Mouse (Mus musculus): ENCODE data around the gene Agtrap.
"Not testable (repeated sequence)": the region's sequence is repeated elsewhere in the genome, so short reads cannot be mapped to it uniquely, and the experiment has no call there.

The Agtrap gene

DNA sequence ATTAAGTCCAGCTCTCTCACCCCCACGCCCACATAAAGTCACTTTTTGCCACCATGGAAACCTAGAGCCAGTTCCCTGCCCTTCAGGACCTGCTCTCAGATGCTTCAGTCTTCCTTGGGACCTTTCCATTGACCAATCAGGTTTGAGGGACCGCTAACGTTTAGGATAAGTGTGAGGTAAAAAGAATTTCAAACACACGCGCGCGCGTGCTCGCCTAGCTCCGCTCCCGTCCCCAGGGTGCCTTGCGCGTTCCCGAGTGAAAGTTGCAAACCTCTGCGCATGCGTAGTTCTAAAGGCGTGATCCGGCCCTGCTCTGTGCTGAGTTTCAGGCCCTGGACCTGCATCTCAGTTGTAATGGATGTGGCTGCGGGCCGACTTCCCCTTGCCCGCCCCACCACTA lies 12.6 kb downstream of the Agtrap start:
- peak; percentile 35 for DNase-seq (ENCODE audit: low spot score)

DNA sequence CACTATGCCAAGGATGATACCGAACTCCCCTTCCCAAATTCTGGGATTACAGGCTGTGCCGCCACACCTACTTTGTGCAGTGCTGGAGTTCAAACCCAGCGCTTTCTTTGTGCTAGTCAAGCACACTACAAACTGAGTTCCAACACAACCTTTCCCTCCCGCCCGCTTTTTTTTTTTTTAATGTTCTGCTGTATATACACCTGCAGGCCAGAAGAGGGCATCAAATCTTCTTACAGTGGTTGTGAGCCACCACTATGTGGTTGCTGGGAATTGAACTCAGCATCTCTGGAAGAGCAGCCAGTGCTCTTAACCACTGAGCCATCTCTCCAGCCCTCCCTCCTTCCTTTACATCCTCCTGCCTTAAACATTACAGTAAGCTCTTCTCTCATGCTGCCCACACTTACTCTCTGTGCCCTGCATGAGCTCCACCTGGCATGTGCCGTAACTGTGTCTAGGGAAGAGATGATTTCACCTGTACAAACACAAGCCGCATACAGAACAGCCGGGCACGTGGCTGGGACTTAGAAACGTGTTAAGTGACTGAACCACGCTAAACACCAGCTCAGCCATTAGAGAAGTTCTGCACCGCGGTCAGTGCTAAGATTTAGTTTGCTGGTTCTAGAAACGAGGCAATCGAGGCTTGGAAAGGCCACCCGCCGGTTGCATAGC lies 13.2 kb downstream of the Agtrap start:
- no peak for DNase-seq (ENCODE audit: low spot score)

DNA sequence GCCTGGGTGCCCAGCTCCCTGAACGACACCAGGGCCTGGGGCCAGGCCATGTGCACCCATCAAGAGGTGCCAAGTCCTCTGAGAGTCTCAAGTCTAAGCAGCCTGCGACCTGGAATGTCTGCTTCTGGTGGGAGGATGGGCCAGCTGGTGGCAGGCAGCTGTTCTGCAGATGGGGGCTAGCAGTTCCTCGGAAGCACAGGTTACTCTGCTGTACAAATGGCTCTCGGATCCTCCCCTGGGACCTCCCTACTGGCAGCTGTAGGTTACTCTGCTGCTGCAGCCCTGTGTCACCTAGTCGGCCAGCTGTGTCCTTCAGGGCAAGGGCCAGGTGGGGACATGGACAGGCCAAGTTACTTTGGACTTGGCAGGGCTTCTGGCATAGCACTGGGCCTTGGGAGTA lies 16.3 kb downstream of the Agtrap start:
- no peak for DNase-seq (ENCODE audit: low spot score)

DNA sequence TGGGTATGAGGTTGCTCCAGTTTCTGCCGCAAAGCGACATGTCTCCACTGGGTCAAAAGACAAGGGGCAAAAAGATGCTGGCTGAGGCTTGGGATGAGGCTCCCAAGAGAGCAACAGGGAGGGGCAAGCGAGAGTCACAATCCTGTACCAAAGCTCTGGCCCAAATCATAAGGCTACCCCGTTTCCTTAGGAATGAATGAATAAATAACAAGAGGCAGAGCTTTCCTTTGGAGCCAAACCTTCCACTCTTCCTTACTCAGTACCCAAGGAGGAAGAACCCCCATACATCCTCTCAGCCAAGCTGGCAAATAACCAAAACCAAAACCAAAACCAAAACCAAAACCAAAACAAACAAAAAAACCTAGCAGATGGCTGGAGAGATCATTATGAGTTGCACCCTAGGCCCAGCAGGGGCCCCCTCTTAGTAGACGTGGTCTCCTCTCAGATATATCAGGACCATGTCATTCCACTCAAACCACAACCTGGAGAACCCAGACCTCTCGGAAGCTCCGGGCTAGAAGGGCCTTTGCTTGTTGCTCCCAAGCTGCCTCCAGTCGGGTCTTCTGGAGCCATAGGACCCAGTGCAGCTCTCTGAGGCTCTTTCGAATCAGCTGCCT lies 18.1 kb downstream of the Agtrap start:
- DNase-seq (ENCODE audit: low spot score) = no peak

DNA sequence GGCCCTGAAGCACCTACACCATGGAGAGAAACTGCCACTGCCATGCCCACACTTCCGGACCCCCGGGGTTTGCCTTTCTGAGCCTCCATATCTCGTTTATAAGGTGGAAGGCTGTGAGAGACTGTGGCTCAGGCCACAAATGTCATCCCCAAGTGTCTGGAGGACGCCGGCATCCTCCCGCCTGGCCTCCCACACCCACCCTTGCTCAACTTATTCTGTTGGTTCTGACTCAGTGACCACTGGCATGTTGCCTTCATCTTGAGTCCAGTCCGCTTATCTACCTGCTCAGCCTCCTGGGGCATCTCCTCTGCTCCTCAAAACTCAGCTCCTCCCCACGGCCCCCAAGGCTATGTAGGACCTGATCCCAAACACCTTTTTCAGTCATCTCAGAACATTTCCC lies 20.5 kb downstream of the Agtrap start:
- DNase-seq (ENCODE audit: low spot score) = no peak

DNA sequence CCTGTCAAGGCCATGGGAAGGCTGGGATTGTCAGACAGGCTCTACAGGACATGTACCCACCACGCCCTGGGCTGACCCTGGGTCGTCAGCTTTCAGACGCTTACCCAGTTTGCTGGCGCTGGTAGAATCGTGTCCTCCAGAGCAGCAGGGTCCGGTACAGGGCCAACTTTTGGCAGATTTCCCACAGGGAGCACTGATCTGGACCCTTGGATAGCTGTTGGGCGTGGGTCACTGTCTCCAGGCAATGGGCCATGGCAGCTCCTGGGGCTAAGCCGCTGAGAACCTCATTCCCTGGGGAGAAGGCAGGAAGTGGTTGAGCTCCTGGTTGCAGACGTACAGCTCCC lies 21.5 kb downstream of the Agtrap start:
- DNase-seq (ENCODE audit: low spot score) = no peak

DNA sequence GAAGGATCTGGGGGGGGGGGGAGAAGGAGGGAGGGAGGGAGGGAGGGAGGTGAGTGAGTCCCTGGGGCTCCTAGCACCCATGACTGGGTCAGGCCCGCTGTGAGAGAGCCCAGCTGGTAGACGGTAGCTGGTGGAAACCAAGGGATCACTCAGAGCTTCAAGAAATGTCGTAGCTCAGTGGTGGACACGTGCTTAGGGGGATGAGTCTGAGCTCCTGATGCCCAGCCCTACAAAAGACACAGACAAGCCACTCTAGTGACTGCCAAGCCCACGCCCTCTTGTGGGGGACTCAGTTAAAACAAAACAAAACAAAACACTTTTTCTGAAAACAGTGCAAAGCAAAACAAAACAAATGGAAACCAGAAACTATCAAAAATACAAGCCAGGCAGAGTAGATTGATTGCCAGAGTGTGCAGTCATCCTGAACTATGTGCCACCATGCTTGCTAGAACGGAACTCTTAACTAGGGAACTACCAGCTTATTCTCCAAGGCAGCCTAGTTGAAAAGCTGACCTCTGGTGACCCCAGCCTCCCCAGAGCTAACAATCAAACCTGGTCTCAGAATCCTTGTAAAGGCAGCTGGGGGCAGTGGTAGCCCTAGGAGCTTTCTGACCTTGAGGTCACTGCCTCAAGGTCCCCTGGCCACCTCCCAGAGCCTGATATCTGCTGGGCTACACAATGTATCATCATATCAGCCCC lies 22.0 kb downstream of the Agtrap start:
- no peak for DNase-seq (ENCODE audit: low spot score)

DNA sequence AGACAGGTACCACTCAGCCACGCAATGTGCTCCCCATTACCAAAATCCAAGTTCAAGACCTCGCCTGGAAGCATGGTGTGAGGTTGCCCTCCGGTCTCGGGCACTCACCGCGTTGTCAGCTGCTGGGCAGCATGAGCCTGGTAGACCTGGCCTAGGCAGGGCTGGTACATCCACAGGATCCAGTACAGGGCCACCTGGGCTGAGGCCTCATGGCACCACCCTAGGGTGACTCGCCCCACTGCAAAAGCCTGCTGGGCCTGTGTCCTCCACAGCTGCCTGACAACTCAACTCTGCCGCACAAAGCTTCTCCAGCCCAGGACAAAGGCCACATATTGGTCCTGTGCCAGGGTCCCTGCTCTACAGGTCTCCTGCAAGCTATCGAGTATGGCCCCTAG lies 26.7 kb downstream of the Agtrap start:
- no peak for DNase-seq (ENCODE audit: low spot score)

DNA sequence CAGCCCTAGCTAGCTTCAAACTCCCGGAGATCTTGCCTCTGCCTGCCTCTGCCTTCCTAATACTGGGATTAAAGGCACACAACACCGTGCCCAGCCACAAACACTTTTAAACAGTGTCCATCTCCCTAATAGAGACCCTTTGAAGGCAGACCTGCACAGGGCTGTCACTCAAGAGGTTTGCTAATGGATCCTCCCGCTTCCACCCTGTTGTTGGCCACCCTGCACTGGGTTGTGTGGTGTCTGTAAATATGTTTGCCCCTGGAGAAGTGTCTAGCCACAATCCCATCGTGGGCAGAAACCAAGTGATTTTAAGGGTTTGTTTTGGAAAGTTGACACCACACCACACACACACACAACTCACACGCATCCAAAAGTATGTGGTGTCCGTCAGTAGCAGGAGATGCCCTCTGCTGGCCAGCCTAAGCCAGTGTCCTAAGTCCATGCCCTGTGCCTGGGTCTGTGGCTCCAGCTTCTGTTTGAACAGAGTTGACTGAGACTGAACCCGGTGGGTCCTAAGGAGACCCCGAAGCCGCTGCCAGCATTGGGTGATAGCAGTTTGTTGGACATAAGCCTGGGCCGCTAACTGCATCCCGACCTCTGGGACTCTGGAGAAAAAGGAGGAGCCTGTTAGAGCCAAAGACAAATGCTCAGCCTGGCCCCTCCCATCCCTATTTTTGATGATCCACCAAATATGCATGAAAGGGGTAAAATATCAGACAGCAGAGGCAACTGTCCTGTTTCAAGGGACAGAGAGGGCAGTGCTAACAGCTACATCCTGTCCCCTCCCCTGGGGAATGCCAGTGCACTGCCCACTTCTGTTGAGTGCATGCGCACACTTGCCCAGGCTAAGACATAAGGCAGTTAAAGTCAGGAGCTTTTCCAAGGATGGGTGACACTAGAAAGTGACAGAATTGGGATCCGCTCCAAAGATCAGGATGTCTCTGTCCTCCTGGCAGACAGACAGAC lies 27.4 kb downstream of the Agtrap start:
- no peak for DNase-seq (ENCODE audit: low spot score)

DNA sequence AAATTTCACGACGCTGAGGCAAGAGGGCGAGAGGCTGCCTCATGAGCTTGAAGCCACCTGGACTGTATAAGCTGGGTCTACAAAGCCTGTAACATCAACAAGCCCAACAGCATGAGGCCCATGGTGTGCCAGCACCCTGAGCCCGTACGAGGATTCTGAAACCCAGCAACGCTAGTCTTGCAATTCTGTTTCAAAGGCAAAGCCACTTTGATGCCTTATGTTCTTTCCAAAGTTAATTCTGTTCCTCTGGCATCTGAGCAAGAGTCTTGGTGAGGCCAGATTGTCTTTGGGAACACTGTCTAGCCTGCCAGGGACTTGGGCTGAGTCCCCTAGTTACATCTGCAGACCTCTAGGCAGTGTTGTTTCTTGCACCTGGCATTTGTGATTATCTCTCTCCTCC lies 28.8 kb downstream of the Agtrap start:
- DNase-seq (ENCODE audit: low spot score) = no peak

DNA sequence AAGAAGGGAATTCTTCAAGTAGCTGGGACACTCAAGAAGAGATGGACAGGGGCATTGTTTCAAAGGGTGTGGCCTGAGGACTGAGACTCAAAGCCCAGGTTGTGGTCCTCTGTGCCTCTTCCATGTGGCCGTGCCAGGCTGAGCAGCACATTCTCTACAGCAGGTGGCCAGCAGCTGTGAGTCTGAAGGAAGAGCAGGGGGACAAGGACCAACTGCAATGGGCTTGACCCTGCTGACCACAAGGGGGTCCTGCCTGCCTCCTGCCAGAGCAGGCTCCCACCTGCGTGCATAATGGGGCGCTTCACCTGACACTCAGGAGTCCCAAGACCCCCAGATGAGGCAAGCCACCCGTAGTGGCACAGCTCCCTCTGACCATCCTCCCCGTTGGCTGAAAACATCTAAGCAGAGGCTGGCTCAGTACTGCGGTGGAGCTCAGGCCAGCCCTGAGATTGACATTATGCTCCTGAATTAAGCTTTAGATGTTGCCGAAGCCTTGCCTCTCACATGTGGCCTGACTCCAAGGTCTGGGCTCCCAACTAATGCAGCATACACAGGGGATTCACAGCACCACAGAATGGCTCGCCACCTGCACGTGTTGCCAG lies 29.5 kb downstream of the Agtrap start:
- DNase-seq (ENCODE audit: low spot score) = no peak

DNA sequence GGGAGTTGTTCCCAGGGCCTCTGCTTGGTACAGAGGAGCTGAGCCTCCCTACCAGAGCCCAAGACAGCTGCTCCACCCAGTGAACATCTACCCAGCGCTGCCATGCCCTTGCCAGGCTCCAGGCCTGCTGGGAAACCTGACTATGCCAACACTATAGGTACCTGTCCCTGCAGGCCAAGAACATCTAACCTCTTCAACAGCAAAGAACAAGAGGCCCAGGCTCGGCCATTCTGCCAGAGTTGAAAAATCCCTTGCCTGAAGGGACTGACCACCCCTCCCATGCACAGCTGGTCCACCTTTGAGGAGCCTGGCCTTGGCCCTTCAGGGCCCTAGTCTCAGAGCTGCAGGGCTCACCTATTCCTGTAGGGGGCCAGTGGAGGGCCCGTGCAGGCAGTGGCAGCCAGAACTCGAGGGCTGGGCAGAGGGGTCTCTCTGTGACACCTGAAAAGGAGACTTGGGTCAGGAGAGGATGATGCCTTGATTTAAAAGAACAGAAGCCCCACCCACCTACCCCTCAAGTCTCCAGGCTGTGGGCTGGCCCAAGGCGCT lies 30.1 kb downstream of the Agtrap start:
- DNase-seq (ENCODE audit: low spot score) = no peak

DNA sequence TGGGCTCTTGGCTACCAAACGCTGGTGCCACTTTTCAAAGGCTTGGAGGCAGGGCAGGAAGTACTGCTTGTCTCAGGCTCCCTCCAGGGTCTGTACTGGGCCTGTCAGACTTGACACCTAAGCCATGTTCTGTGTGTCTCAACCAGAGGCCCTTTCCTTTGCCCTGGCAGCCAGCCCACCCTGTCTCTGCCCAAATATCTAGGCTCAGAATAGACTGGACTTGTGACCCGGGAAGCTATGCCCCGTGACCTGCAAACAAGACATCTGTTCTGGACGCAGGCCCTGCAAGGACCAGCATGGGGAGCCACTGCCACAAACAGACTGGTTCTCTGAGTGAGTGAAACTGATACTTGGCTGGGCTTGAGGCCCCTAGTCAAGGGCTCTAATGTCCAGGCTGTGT lies 31.0 kb downstream of the Agtrap start:
- no peak for DNase-seq (ENCODE audit: low spot score)

DNA sequence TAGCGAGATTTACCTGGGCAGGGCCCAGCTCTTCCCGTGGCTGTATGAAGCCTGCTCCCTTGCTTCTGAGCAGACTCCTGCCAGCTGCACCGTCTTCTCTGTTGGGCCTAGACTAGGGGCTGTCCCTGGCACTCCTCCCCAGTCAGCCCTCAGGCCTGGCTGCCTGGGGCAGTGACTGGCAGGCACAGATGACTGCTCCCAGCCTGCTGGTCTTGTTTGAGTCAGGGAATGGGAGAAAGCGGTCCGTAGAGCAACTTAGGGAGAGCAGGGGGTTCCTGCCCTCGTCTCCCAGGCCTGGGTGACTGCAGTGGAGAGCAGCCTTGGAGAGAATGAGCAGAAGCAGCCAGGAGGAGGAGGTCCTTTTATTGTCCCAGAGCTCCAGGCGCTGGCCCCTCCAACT lies 31.6 kb downstream of the Agtrap start:
- DNase-seq (ENCODE audit: low spot score) = no peak

DNA sequence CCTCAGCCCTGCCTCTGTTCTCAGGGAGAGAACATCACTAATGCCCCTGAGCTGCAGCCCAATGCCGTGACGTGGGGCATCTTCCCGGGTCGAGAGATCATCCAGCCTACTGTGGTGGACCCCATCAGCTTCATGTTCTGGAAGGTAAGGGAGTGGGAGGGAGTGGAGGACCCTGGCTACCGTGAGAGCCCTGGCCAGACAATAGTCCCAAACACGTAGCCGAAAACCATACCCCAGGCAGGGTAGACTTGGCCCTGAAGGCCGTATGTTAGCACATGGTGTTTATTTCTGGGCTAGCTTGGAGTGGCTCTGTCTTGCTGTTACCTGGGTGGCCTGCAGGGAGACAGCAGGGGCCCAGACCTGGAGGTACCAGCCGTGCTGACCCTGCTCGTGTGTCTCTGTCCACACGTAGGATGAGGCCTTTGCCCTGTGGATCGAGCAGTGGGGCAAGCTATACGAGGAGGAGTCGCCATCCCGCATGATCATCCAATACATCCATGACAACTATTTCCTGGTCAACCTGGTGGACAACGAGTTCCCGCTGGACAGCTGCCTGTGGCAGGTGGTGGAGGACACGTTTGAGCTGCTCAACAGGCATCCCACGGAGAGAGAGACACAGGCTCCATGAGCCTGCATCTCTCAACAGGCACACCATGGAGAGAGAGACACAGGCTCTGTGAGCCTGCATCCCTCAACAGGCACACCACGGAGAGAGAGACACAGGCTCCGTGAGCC lies 32.7 kb downstream of the Agtrap start:
- no peak for DNase-seq (ENCODE audit: low spot score)

DNA sequence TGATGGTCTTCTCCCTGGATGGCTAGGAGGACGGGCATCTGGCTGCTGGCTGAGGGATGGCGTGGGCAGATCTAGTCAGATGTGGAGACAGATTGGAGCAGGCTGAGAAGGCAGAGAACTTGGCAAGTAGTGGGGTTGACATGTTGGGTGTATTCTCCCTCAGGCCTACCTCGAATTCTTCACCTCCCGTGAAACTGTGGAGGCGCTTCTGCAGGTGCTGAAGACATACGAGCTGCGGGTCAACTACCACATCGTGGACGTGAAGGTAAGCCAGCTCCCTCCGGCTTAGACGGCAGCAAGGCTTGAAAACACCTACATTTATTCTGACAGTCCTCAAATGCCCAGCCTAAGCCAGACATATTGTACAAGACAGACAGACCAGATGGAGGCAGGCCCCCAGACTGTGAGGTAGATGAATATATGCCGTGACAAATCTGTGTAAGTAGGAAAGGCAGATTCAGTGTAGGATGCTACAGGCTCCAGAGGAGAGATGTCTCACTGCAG lies 34.4 kb downstream of the Agtrap start:
- no peak for DNase-seq (ENCODE audit: low spot score)

DNA sequence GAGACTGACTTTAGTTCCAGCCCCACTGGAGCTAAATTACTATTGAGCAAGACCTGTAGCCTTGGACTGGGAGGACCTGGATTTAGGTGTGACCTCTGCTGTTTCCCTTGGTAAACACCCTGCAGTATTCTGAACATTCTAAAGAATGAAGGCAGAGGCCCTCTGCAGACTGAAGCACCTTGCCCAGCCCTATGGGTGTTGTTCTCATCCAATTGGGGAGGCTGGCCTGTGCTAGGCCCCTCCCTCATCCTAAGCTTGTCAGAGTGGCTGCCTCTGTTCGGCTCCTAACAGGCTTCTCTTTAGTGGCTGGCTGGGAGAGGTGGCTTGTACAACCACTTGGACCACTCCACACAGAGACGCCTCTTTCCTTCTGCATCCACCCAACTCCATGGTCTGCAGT lies 34.9 kb downstream of the Agtrap start:
- no peak for DNase-seq (ENCODE audit: low spot score)

DNA sequence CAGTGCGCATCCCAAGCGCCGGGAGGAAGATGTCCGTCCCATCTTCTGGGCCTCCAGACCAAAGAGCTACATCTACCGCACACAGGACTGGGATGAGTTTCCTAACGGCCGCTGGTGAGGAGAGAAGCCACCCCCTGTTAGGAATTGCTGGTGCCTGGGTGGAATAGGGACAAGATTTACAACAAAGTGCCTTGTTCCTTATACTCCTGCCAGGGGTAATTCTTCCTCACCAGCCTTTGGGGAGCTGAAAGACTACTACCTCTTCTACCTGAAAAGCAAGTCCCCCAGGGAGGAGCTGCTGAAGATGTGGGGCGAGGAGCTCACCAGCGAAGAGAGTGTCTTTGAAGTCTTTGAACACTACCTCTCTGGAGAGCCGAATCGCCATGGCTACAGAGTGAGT lies 35.9 kb downstream of the Agtrap start:
- no peak for DNase-seq (ENCODE audit: low spot score)

DNA sequence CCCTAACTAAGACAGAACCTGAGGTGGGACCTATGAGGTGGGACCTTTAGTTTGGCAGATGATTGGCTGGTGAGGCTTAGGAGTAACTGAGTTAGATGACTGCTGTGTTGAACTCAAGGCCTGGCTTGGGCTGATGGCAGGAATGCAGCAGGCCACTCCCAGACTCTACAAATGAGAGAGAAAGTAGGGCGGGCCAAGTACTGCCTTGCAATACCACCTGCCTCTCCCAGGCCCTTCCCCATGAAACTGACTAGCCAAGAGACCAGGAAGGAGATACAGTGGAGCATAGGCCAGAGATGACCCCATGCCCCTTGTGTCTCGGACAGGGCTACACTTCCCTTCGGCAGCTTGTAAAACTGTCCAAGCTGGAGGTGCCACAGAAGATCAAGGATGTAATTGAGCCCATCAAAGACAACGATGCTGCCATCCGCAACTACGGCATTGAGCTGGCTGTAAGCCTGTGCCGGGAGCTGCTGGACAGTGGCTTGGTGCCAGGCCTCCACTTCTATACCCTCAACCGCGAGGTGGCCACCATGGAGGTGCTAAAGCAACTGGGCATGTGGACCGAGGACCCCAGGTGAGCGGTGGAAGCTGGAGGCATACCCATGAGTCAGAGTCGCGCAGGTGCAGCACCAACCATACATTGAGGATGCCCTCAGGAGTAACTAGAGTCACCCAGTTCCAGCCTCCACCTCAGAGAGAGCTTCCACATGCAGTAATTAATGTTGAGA lies 36.6 kb downstream of the Agtrap start:
- no peak for DNase-seq (ENCODE audit: low spot score)

DNA sequence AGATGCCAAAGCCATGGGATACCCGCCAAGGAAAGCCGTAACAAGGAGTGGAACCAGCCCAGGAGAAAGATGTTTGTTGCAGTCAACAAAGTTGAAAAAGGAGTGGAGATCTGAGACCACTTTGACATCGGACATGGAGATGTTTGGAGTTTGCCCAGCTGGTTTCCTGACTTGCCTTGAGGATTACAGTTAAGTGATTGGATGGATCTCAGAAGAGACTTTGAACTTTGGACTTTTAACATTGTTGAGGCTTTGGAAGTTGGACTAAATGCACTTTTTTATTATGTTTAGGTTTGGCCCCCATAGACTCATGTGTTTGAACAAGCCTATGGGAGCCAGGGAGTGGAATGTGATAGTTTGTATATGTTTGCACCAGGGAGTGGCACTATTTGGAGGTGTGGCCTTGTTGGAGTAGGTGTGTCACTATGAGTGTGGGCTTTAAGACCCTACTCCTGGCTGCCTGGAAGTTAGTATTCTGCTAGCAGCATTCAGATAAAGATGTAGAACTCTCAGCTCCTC lies 37.4 kb downstream of the Agtrap start:
- not testable (repeated sequence) for DNase-seq (ENCODE audit: low spot score)

Measured in ovary, postnatal 10 days (tissue).